Mouse (Mus musculus) forebrain, embryonic 15.5 days (tissue): ENCODE results near the gene Pald1. TPM values are rescaled to one million over a fixed set of nuclear protein-coding genes. Genes with fewer than 3 reads are reported as not detected.

Experiments
- ATAC-seq: fragments of 200-750 bp; cut with Nextera tagmentation; replicated peaks from 2 replicates; pipeline ENCODE4 v1.8.0; 2017; ENCODE audit warnings: mild to moderate bottlenecking, moderate TSS enrichment, moderate library complexity
- H3K27ac ChIP-seq: fragments of 300-500 bp; sonication (generic); replicated peaks from 2 replicates; pipeline ENCODE4 v1.5.1; 2015; ENCODE audit warnings: mild to moderate bottlenecking, inconsistent platforms
- H3K27me3 ChIP-seq: fragments of 300-500 bp; sonication (generic); 2 replicates; pipeline ENCODE4 v1.6.1; 2015; ENCODE audit warnings: inconsistent platforms
- H3K36me3 ChIP-seq: fragments of 300-500 bp; sonication (generic); 2 replicates; pipeline ENCODE4 v1.6.1; 2015; ENCODE audit warnings: mild to moderate bottlenecking, inconsistent platforms
- H3K4me1 ChIP-seq: fragments of 300-500 bp; sonication (generic); 2 replicates; pipeline ENCODE4 v1.6.1; 2015; ENCODE audit warnings: inconsistent platforms
- H3K4me2 ChIP-seq: fragments of 300-500 bp; sonication (generic); replicated peaks from 2 replicates; pipeline ENCODE4 v1.6.1; 2015; ENCODE audit warnings: mild to moderate bottlenecking, inconsistent platforms
- H3K4me3 ChIP-seq: fragments of 300-500 bp; sonication (generic); 2 replicates; pipeline ENCODE4 v1.5.1; 2015; ENCODE audit warnings: mild to moderate bottlenecking, inconsistent platforms
- H3K9ac ChIP-seq: fragments of 300-500 bp; sonication (generic); replicated peaks from 2 replicates; pipeline ENCODE4 v1.6.1; 2015; ENCODE audit warnings: mild to moderate bottlenecking, inconsistent platforms
- H3K9me3 ChIP-seq: fragments of 300-500 bp; sonication (generic); 2 replicates; pipeline ENCODE4 v1.6.1; 2016; ENCODE audit warnings: inconsistent platforms
- WGBS: fragments of 180-500 bp; shearing (Covaris S2); methylation state at CpG from one replicate; pipeline ENCODE4 v1.1.7; 2015; ENCODE audit warnings: mixed read lengths; 5-methylcytosine and 5-hydroxymethylcytosine counted together
- polyA plus RNA-seq: library from polyadenylated mRNA; unstranded; fragments of >200 nt; fragmentation: Nextera tagmentation; extraction: Ambion mirVana; gene quantifications from 2 replicates; pipeline ENCODE4 v1.2.1, GENCODE M21; 2015

The Pald1 gene
- polyA plus RNA-seq, 1 experiment from 2014 or later, result 16.5 TPM

DNA sequence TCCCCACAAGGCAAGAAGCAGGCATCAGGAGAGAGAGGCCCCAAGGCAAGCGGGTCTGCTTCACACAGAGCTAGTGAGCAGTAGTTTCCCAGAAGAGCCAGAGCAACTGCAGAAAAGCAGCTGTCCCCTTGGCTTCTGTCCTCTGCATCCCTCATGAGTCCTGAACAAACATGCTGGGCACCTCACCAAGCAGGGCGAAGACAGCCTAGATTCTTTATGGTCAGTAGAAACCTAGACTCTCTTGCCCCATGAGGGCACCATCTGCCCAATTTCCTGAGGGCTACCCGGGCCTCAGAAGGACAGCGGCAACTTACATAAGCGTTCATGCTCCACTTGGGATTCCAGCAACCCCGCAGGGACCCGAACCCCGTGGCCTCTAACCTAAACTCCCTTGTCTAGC lies 20.3 kb downstream of the Pald1 start:
- Histone ChIP-seq H3K4me2 (no peak overlapping the region), H3K4me3 (no peak overlapping the region), H3K9ac (no peak overlapping the region), H3K27ac (no peak overlapping the region), H3K4me1 (no peaks in the 10 kb centered on the region), H3K27me3 (no peaks in the 10 kb centered on the region), H3K36me3 (no peaks in the 10 kb centered on the region), H3K9me3 (no peaks in the 10 kb centered on the region)
- 84% methylated on average over 8 of the region's 8 CpGs for WGBS
- ATAC-seq, result no peak

DNA sequence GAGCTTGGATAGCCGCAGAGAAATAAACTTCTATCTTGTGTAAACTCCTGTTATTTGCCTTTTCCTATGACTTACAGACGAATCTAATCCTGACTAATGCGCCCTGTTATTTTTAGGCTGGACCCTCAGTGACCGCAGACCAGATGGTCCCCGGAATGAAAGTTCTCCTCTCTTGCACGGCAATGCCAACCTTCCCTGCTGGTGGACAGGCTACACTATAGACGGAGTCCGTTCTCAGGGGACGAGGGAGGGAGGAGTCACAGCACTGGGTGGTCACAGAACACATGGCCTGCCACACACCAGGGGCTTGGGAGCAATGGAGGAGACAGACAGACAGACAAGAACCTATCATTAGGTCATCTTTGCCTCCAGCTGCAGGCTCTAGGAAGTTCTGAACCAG lies 20.8 kb downstream of the Pald1 start:
- no peak overlapping the region for H3K27ac ChIP-seq
- no peaks in the 10 kb centered on the region for H3K4me1 ChIP-seq
- H3K36me3 ChIP-seq, result no peaks in the 10 kb centered on the region
- ATAC-seq, result no peak
- 87% methylated on average over 9 of the region's 9 CpGs for WGBS
- no peaks in the 10 kb centered on the region for H3K9me3 ChIP-seq
- H3K4me3 ChIP-seq, result no peak overlapping the region
- H3K27me3 ChIP-seq, result no peaks in the 10 kb centered on the region
- H3K9ac ChIP-seq, result no peak overlapping the region
- H3K4me2 ChIP-seq, result no peak overlapping the region

DNA sequence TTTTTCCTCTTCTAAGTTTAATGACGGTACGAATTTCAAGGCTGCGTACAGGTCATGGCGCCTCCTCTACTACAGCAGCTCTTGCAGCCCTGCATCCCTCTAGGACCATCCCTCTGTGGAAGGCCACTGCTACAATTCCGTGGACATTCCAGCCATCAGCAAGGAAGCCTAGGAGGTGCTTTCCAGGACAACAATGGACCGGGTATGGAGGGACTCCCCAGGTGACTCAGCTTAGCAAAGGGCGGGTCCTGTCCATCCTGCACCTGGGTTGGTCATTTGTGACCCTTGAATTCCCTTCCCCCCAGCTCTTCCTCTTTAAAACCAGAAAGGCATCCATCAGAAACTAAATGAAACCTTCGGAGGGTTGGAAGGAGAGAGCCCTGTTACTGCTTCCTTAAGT lies 22.7 kb downstream of the Pald1 start:
- no peaks in the 10 kb centered on the region for H3K4me1 ChIP-seq
- H3K36me3 ChIP-seq, result no peaks in the 10 kb centered on the region
- no peak overlapping the region for H3K9ac ChIP-seq
- H3K27ac ChIP-seq, result no peak overlapping the region
- H3K27me3 ChIP-seq, result no peaks in the 10 kb centered on the region
- no peak overlapping the region for H3K4me2 ChIP-seq
- no peaks in the 10 kb centered on the region for H3K9me3 ChIP-seq
- no peak overlapping the region for H3K4me3 ChIP-seq
- 95% methylated on average over 8 of the region's 8 CpGs for WGBS
- ATAC-seq, result no peak

DNA sequence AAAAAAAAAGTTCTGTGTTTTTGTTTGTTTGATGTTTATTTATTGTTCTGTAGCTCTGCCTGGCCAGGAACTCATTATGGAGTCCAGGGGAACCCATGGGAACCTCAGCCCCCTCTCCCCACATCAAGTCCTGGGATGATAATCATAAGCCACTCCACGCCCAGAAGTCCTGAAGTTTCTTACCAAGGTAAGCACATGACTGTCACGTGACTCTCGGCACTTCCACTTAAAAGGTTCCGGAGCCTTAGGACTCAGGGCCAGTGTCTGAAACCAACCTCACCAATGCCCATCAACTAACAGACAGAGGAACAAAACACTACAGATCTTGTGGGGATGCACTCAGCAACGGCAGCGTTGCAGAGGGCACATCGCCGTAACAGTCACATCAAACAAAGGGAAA lies 23.9 kb downstream of the Pald1 start:
- 95% methylated on average over 8 of the region's 8 CpGs for WGBS
- Histone ChIP-seq H3K4me3 (no peak overlapping the region), H3K27ac (no peak overlapping the region), H3K27me3 (no peaks in the 10 kb centered on the region), H3K4me1 (no peaks in the 10 kb centered on the region), H3K9me3 (no peaks in the 10 kb centered on the region), H3K9ac (no peak overlapping the region), H3K36me3 (no peaks in the 10 kb centered on the region), H3K4me2 (no peak overlapping the region)
- no peak for ATAC-seq

DNA sequence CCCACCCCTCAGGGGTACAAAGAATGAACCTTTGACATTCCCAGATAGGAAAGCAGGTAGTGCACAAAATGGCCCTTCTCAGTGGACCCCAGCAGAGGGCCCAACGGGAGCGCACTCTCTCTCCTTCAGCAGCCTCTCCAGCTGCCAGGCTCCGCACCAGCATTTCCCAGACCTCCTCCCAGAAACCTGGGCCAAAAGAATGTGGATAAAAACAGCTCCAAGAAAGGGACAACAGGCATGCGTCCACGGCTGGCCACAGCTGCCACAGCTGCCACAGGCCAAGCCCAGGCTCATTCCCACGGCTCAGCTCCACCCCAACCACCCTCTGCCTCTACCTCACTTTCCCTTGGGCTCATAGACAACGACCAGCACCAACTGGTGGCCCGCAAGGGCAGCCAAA lies 25.7 kb downstream of the Pald1 start:
- ATAC-seq, result no peak
- no peaks in the 10 kb centered on the region for H3K36me3 ChIP-seq
- H3K9ac ChIP-seq, result no peak overlapping the region
- H3K4me1 ChIP-seq, result no peaks in the 10 kb centered on the region
- no peaks in the 10 kb centered on the region for H3K9me3 ChIP-seq
- no peak overlapping the region for H3K27ac ChIP-seq
- H3K4me3 ChIP-seq, result no peak overlapping the region
- no peak overlapping the region for H3K4me2 ChIP-seq
- no peaks in the 10 kb centered on the region for H3K27me3 ChIP-seq
- WGBS, result 64% methylated on average over 8 of the region's 8 CpGs

DNA sequence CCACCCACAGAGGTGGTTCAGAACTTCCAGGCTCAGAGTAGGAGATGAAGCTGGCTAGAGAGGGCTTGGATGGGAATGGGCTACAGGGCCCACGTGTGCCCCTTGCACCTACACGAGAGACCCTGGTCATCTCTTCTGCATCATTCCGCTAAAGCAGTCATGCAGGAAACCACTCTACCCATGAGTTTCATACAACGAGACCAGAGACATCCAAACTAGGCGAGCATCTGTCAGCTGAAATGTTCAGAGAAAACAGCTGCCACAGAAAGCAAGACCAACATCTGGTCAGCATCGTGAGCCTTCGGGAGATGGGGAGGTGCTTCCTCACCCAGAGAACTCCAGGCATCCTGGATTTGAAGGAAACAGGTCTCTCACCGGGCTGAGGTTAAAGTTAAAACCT lies 26.8 kb downstream of the Pald1 start:
- H3K4me3 ChIP-seq, result no peak overlapping the region
- no peaks in the 10 kb centered on the region for H3K27me3 ChIP-seq
- ATAC-seq, result no peak
- H3K36me3 ChIP-seq, result no peaks in the 10 kb centered on the region
- WGBS, result 98% methylated on average over 8 of the region's 8 CpGs
- H3K9me3 ChIP-seq, result no peaks in the 10 kb centered on the region
- H3K27ac ChIP-seq, result no peak overlapping the region
- no peak overlapping the region for H3K9ac ChIP-seq
- no peaks in the 10 kb centered on the region for H3K4me1 ChIP-seq
- no peak overlapping the region for H3K4me2 ChIP-seq

DNA sequence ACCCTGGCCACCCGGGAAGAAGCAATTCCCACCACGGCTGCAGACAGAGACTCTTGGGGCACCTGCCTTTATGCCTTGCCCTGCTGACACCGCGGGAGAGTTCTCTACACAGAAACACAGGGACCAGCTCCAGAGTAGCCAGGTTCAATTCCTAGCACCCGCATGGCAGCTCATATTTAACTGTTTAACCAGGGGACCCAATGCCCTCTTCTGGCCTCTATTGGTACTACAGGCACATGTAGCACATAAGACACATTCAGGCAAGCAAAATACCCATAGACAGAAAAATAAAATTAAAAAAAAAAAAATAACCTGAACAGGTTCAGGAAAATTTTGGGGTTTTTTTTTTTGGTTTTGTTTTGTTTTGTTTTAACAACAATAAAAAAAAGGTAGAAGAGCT lies 27.2 kb downstream of the Pald1 start:
- no peak for ATAC-seq
- H3K4me2 ChIP-seq, result no peak overlapping the region
- H3K27ac ChIP-seq, result no peak overlapping the region
- no peaks in the 10 kb centered on the region for H3K27me3 ChIP-seq
- H3K9ac ChIP-seq, result no peak overlapping the region
- H3K36me3 ChIP-seq, result no peaks in the 10 kb centered on the region
- H3K4me3 ChIP-seq, result no peak overlapping the region
- H3K9me3 ChIP-seq, result no peaks in the 10 kb centered on the region
- 97% methylated on average over 5 of the region's 5 CpGs for WGBS
- H3K4me1 ChIP-seq, result no peaks in the 10 kb centered on the region

DNA sequence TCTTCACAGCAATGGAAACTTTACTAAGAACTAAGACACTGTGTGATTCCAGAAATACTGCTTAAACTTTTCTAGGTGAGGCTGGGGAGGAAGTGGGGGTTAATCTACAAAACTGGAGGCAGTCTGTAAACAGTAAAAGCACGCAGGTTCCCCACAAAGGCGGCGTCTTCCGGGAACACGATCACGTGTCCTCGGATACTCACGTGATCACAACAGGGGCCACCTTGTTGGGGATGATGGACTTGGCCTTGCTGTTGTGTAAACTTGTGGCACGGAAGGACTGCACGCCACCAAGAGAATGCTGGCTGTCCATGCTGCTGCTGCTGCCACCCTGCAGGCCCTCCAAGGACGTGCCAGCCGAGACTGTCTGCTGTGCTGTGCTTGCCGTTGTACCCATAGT lies 27.7 kb downstream of the Pald1 start:
- Histone ChIP-seq H3K9ac (no peak overlapping the region), H3K4me2 (no peak overlapping the region), H3K9me3 (no peaks in the 10 kb centered on the region), H3K27ac (no peak overlapping the region), H3K27me3 (no peaks in the 10 kb centered on the region), H3K36me3 (no peaks in the 10 kb centered on the region), H3K4me3 (no peak overlapping the region), H3K4me1 (no peaks in the 10 kb centered on the region)
- ATAC-seq, result no peak
- whole genome bisulfite sequencing, result 95% methylated on average over 13 of the region's 13 CpGs

DNA sequence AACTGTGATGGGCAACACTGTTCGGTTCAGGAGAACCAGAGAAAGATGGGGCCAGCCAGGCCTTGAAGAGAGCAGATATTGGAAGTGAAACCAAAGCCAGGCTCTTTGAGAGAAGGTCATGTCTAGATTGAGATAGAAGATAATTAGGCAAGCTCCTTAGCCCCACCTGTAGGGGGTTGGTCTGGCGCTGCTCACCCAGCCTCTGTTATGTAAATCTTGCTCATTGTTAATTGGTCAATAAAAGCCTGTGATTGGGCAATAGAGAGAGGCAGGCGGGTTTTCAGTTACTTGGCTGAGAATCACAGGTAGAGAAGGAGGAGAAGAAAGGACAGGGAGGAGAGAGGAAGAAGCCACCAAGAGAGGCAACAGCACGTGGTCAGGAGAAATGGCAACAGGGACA lies 32.1 kb downstream of the Pald1 start:
- Histone ChIP-seq H3K27me3 (no peaks in the 10 kb centered on the region), H3K4me2 (no peak overlapping the region), H3K9ac (no peak overlapping the region), H3K9me3 (no peaks in the 10 kb centered on the region), H3K36me3 (0 out of 2 replicates have a peak, but pooled peaks cover 3% of the 10 kb centered on the region), H3K4me3 (no peak overlapping the region), H3K27ac (no peak overlapping the region), H3K4me1 (no peaks in the 10 kb centered on the region)
- ATAC-seq, result no peak
- WGBS, result 55% methylated on average over 4 of the region's 4 CpGs

DNA sequence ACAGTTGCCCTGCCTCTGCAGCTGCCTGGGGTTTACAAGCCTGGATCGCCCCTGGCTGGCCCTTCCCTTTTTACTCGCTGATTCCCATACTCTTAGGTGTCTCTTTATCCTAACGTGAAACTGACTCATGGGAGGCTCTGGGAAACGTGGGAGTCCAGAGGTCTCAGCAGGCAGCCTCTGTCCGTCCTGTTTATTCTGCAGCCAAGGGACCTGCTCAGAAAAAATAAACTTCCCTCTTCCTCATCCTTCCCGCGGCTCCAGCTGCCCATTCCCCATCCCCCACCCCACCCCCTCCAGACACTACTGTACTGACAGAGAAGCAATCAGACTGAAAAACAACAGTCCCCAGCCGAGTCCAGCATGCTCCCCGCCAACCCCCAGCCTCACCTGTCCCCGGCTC lies 37.0 kb downstream of the Pald1 start:
- Histone ChIP-seq H3K4me3 (no peak overlapping the region), H3K36me3 (0 out of 2 replicates have a peak, but pooled peaks cover 3% of the 10 kb centered on the region), H3K27me3 (no peaks in the 10 kb centered on the region), H3K4me1 (peaks cover 6% of the 10 kb centered on the region; the same call in 1 of the 2 replicates), H3K9me3 (no peaks in the 10 kb centered on the region), H3K27ac (no peak overlapping the region), H3K4me2 (no peak overlapping the region), H3K9ac (no peak overlapping the region)
- no peak for ATAC-seq
- 35% methylated on average over 10 of the region's 10 CpGs for WGBS

DNA sequence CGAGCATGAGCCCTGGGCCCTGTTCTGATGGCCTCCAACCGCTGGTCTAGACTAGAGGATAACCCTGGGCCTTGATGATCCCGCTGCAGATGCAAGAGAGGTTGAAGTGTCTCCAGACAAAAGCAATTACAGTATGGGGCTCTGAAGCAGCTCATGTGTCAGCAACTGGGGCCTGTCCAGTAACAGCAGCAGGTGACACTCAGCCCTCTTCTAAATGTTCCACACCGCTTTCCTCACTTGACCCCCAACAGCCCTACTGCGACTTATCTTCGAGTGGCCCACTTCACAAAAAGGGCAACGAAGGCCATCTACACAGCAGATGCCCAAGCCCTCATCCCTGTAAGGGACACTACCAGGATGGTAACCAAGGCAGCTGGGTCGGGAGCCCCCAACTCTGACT lies 38.2 kb downstream of the Pald1 start:
- Histone ChIP-seq H3K9me3 (no peaks in the 10 kb centered on the region), H3K9ac (no peak overlapping the region), H3K36me3 (0 out of 2 replicates have a peak, but pooled peaks cover 3% of the 10 kb centered on the region), H3K4me3 (no peak overlapping the region), H3K4me2 (no peak overlapping the region), H3K4me1 (peaks cover 6% of the 10 kb centered on the region; the same call in 1 of the 2 replicates), H3K27ac (no peak overlapping the region), H3K27me3 (no peaks in the 10 kb centered on the region)
- WGBS, result 75% methylated on average over 8 of the region's 8 CpGs
- no peak for ATAC-seq

DNA sequence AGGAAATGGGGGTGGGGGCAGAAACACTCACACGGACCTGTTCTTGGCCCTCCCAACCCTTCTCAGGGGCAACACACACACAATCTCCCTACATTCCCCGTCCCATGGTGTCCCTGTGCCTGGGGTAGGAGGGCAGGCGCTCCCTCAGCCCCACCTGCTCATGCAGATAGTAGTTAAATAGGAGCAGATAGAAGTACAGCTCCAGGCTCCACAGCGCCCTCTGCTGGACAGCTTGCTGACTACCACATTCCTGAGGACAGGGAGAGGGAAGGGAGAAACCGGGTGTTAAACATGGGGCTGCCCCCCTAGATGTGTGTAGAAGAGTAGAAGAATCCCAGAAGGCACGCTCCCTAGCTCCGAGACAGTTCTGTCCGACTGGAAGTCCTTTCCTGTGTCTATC lies 39.4 kb downstream of the Pald1 start:
- H3K27me3 ChIP-seq, result no peaks in the 10 kb centered on the region
- no peaks in the 10 kb centered on the region for H3K36me3 ChIP-seq
- H3K27ac ChIP-seq, result no peak overlapping the region
- H3K4me2 ChIP-seq, result no peak overlapping the region
- WGBS, result 49% methylated on average over 8 of the region's 8 CpGs
- no peak overlapping the region for H3K9ac ChIP-seq
- H3K4me1 ChIP-seq, result peaks cover 6% of the 10 kb centered on the region; the same call in 1 of the 2 replicates
- no peaks in the 10 kb centered on the region for H3K9me3 ChIP-seq
- no peak overlapping the region for H3K4me3 ChIP-seq
- ATAC-seq, result no peak

DNA sequence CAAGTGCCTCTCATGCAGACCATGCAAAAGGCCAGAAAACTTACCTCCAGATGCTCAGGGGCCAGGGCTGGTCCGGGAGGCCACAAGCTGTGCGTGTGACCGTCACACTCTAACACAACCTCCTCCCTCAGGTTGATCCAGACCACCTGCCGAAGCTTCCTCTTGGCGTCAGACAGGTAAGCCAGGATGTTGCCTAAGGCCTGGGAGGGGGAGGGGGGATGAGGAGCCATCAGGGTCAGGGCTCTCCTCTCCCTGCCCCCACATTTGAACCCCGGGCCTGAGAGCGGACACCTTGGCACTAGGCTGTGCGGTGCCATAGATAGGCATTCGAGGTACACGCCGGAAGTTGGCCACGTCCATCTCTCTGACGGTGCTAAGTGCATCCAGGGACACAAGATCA lies 40.6 kb downstream of the Pald1 start:
- WGBS, result 90% methylated on average over 13 of the region's 13 CpGs
- no peak overlapping the region for H3K9ac ChIP-seq
- H3K4me1 ChIP-seq, result peaks cover 6% of the 10 kb centered on the region; the same call in 1 of the 2 replicates
- no peaks in the 10 kb centered on the region for H3K27me3 ChIP-seq
- H3K4me2 ChIP-seq, result no peak overlapping the region
- H3K4me3 ChIP-seq, result no peak overlapping the region
- H3K9me3 ChIP-seq, result no peaks in the 10 kb centered on the region
- no peaks in the 10 kb centered on the region for H3K36me3 ChIP-seq
- ATAC-seq, result no peak
- H3K27ac ChIP-seq, result no peak overlapping the region
